Mouse (Mus musculus) retina, adult 2 months (tissue): ENCODE measurements around the gene Hist1h2bg.

Experiments
- DNase-seq: peaks from one replicate; pipeline ENCODE4 v3.0.0-alpha.2; 2012; ENCODE audit warnings: low read depth, low spot score

Gene Hist1h2bg

DNA sequence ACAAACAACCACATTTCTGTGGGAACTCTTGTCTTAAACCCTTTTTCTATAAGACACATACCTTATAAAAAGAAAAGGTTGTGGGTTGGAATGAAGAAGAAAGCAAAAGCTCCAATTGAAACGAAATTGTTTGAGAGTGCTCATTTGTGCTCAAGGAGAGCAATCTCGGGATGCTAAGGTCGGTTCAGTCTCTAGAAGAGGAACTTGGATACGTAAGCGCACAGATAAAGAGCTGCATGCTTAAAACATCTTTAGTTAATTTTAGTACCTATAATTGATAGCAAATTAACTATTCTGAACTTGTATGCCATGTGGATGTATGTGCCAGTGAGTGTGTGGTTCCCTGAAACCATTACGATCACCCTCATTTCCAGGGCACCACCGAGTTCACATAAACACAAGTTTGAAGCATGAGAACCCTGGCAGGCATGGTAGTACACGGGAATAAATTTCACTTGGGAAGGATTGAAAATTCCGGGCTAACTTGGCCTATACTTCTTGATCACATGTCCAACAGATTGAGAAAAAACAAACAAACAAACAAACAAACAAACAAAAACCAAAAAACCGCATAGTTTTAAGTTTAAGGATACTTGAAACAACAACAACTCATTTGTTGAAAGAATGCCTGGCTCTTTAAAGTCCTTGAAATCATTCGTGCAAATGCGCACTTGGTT, 49.0 kb downstream of the Hist1h2bg start:
- no peak for DNase-seq

DNA sequence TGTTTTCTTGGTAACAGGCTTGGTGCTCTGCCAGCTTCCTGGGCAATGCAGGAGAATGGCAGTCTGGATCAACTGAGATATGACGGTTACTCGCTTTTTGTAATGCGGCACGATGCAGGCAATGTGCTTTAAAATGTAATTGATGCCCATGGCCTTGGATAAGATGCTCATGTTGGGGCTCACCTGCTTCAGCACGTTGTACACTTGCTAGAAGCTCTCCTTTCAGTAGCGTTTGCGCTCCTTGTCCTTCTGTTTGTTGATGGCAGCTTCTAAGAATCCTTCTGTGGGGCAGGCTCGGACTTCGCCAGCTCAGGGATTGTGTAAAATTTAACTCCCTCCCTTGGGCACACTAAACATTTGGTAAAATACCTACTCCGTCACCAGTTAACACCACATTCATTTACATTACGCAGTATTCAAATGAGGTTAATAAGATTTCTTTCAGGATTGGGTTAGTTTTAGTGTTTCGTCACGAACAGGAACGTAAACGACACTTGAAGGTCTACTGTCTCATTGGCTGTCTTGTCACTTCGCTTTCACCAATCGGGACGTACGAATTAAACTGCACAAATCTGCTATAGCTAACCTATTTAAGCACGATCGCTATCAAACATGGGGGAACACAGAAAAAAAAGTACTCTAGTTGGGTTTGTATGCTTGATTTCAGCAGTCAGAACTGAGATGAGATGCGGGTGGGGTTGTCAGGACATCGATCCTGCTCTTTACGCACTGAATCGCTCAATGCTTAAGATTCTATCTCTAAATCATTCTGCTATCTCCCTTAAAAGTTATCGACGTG, 49.7 kb downstream of the Hist1h2bg start, which contains the start of gene Hist1h2be:
TSS of gene Hist1h2be (minus strand) at position 392 of the 799 bp plus-strand sequence.
- DNase-seq: peak; percentile 76
